Mouse (Mus musculus) B cell, adult 2 months (primary cell): ENCODE measurements around the gene Nlrc3.
"Not testable (repeated sequence)": the region's sequence is repeated elsewhere in the genome, so short reads cannot be mapped to it uniquely, and the experiment has no call there.

ENCODE experiments used
- DNase-seq, 2 experiments: peaks; one replicate each; pipeline ENCODE4 v3.0.0; 2022

Gene Nlrc3

DNA sequence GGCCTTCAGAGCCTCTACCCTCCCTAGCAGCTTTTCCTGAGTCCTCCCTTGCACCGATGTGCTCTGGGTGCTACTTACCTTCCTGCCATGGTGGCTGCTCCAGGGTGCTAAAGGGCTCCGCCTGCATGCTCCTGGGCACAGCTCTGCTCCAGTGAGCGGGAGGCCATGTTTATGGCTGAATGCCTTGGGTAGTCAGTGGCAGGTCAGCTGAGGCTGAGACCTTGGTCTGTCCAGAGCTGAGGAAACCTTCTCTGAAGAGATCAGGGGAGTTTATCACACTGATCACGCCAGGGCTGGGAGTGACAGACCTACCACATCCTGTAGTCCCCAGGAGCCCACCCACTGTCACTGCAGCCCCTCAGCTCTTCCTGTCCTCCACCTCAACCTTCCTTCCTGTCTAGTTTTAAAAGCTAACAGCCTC, at the start of gene Nlrc3:
Gene Nlrc3 (minus strand): TSS at position 382 of the 421 bp plus-strand sequence.
- DNase-seq = peak; percentile 14 to 38

DNA sequence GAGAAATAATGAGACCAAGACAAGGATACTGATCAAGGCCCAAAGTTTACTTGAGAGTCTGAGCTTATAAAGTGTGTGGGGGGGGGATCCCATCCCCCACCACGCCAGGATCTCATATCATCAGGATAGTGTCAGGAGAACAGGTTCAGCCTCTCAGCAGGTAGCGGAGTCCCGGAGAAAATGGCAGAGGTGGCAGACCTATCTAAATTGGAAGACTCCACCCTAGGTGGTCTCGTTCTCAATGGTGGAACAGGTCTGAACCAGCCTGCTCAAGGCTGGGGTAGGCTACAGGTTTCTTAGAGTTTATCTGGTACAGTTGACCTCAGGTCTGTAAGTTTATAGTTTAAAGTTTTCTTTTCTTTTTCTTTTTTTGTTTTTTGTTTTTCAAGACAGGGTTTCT, 46.3 kb upstream of the Nlrc3 start:
- DNase-seq = no peak

DNA sequence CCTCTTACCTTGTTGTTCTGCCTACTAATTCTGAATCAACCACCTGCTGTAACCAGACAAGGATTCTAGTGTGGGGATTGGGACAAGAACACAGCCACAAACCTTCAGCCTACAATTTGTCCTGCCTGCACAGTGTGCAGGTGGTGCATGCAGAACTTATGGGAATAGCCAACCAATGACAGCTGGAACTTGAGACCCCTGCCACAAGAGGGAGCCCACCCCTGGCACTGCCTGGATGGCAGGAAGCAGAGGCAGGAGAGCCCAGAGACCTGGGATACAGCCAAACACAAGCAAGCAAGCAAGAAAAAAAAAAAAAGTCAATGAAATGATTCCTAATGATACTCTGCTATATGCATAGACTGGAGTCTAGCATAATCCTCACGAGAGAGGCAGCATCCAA, 44.8 kb upstream of the Nlrc3 start:
- DNase-seq = no peak

DNA sequence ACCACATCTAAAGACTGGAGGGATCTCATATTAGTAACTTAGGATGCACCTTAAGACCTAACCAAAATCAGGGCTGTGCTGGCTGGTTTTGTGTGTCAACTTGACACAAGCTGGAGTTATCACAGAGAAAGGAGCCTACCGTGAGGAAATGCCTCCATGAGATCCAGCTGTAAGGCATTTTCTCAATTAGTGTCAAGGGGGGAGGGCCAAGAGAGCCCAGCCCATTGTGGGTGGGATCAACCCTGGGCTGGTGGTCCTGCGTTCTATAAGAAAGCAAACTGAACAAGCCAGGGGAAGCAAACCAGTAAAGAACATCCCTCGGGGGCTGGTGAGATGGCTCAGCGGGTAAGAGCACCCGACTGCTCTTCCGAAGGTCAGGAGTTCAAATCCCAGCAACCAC, 41.0 kb upstream of the Nlrc3 start:
- DNase-seq = not testable (repeated sequence)

DNA sequence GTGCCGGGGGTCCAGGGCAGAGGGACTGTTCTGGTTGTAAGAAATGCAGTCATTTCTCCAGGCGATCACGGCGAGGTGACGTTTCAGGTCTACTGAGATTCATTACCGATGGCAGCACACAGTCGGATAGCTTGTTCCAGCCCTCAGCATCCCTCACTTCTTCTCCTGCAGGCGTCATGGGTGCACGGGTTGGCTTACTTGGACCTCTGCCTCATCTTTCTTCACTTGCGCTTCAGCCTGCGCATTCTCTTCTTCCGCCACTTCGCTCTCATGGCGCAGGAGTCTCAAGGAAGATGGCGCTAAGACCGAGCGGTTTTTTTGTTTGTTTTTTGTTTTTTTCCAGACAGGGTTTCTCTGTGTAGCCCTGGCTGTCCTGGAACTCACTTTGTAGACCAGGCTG, 40.4 kb upstream of the Nlrc3 start:
- not testable (repeated sequence) for DNase-seq

DNA sequence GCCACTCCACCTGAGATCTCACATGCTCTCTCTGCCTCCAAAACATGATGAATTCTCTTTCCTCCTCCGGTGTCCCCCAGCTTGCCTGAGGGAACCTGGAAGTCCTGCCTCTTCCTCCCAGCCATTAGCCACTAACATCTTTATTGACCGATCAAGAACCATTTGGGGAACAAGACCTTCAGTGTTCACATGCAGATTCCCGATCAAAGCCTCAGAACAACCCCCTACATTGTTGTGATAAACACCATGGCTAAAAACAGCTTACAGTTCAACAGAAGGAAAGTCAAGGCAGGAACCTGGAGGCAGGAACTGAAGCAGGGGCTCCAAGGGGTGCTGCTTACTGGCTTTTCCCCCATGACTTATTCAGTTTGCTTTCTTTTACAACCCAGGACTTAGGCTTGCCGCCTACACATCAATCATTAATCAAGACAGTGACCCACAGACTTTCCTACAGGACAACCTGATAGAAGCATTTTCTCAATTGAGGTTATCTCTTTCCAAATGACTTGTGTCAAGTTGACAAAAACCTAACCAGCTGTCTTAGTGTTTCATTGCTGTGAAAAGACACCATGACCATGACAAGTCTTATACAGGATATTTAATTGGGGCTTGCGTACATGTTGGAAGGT, 37.7 kb upstream of the Nlrc3 start:
- no peak for DNase-seq

DNA sequence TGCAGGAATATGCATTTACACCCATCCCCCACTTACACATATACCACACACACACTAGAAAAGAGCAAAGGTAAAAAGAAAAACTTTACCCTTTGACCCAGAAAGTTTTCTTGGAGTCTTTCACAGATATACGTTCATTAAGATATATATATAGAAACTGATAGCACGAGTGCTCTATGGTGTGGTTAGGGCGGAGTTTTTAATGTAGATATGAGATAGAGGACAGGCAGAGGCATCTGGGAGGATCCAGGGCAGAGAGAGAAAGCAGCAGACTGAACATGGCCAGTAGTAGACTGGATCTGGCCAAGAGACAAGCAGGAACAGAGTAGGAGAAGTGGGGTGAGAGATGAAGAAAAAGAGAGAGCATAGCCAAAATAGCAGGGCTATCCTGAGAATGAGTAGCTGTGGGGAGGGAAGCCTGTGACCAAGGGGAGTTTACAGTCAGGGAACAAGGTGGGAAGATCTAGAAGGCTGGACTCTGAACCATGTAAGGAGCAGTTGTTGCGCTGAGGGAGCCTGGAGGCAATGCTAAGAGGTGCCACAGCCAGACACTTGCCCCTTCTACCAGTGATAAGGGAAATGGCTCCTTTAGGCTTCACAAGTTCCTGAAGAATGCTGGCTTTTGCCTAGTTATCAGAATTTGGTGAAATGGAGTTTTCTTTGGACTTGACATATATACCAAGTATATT, 36.6 kb upstream of the Nlrc3 start:
- no peak for DNase-seq

DNA sequence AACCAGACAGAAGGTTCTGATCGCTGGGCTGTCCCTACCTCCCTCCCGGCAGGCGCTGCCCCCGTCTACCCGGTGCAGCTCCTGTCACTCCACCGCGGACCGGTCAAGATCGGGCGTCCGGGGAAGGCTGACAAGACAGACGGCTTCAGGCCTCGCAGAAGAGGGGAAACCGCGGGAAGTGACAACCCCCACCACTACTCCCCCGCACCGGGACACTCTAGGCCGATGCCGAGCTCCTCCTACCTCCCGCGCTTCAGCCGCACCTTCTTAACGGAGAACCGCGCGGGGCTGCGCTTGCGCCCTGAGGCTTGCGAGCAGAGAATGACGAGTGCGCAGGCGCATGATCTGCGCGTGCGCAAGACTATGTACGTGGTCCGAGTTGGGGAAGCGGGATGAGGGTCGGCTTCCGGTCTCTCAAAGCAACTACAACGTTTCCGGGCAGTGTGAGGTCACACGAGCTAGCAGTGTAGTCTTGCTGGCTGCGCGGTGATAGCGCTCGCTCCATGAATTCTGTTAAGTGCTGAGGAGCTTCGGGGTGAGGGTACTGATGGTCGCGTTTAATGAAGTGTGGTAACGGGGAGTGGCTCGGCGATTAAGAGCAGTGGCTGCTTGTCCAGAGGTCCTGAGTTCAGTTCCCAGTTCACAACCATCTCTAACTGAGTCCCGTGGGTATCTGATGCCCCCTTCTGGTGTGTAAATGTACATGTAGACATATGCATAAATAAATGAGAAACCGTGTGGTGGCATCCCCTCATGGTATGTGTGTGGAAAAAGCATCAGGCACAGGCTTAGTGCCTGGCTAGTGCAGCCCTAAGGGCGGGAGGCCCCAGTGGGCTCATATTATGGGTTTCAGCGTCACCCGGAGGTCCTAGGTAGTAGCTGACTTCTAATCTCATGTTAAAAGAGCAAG, 27.3 kb upstream of the Nlrc3 start, which contains the start of gene Slx4:
Gene Slx4 (minus strand): TSS at position 282 of the 910 bp plus-strand sequence.
- DNase-seq = peak; percentile 92 to 94

DNA sequence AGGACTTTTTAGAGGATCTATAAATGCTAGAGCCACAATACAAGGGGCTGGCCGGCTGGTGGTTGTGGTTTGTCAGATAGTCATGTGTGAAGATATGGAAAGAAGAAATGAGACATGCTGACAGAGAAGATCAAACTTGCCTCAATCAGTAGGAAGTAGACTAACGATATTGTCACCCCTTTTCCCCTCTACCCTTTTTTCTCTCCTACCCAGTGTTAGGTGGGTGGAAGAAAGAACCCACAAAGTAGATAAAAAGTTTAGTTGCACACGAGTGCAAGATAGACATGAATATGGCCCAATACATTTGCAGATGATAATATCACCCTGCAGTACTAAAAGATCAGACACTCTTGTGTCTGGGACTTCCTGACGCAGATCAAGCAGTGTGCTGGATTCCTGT, 12.0 kb upstream of the Nlrc3 start:
- DNase-seq = no peak

DNA sequence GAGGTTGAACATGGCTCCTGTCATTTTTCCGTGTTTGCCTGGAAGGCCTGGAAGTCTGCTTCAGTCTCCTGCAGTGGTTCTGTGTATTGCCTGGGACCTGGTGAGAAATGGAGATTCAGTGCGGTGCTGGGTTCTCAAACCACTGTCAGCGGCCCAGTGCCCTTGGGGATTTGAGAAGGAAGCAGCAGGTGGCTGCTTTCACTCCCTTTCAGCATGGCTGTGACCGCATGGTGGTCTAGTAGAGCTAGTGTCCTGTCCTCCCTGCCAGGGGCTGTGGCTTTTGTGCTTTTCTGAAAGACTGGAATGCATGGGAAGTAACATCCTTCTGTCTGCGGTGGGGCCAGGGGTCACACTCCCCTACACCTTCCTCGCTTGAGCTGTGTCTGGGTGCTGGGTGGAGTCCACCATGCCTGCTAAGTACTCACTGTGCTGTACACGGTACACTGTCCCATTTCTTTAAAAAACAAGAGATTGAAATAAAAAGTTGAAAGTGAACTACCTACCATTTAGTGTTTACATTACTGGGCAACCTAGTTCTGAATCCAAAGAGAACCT, 6.8 kb upstream of the Nlrc3 start:
- DNase-seq = peak; percentile 63 to 68

DNA sequence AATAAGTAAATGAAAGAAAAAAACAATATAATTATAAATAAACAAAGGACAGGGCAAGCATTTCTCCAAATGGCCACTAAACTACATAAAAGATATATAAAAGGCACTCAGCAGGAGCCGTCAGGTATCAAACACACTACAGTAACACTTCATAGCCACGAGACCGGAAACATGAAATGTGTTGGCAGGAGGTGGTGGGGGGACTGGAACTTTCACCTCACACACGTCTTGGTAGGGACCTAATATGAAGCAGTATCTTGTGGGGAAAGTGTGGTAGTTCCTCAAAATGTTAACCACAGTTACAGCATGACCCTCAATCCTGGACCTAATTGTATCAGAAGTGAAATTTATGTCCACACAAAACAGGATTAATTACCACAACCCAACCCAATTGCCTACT, 5.7 kb upstream of the Nlrc3 start:
- DNase-seq = peak; percentile 55 to 66

DNA sequence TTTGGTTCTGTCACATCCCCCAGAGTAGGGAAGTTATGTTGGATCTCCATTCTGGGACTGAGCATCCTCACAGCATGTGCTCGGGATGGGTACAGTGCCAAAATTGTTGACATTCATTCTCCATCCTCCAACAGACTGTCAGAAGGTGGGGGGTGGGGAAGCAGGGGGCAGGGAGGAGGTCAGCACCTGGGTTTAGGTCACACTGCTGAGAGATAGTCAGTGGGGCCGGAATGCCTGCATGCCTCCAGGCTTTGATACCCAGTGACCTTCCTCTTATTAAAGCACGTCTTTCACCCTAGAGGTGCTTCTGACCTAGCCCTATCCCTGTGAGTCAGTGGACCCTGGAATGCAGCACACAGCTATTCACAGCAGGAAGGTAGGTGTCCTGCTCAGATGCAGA, 280 bp upstream of the Nlrc3 start:
- no peak for DNase-seq

DNA sequence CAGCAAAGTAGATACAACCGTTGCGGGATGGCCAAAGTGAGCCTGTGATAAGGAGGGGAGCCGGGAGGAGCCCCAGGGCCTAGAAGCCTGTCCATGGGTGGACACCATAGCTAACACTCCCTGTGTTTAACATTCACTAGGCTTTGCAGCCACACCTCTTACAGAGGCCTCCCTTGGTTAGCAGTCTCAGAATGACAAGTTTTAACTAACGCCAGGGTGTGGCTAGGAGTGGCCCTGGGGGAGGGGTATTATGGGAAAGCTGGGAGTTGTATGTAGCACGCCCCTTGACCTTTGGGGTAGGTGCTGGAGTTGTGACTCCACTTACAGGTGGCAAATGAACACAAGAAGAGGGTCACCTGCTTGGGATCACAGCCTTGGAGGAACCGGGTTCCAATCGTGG, 774 bp downstream of the Nlrc3 start:
- no peak for DNase-seq

DNA sequence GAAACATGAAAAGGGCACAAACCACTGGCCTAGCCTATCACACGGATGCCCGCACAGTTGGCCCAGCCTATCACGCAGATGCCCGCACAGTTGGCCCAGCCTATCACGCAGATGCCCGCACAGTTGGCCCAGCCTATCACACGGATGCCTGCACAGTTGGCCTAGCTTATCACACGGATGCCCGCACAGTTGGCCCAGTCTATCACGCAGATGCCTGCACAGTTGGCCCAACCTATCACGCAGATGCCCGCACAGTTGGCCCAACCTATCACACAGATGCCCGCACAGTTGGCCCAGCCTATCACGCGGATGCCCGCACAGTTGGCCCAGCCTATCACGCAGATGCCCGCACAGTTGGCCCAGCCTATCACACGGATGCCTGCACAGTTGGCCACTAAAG, 2.0 kb downstream of the Nlrc3 start:
- not testable (repeated sequence) for DNase-seq

DNA sequence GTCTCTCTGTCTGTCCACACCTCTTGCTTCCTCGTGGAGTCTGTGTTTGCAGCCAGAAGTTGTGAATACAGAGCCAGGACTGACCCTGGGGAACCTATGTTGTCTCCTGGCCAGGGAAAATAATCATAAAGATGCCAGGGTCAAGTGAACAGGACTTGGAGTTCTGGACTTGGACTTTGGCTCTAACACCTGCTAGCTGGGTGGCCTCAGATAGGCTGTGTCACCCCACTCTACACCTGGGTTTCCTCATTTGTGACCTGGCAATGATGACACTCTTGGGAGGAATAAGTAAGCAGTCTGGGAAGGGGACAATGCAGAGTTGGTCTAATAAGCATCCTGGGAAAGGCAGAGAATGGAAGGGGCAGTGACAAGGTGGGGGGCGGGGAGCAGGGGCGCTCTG, 10.9 kb downstream of the Nlrc3 start:
- no peak for DNase-seq

DNA sequence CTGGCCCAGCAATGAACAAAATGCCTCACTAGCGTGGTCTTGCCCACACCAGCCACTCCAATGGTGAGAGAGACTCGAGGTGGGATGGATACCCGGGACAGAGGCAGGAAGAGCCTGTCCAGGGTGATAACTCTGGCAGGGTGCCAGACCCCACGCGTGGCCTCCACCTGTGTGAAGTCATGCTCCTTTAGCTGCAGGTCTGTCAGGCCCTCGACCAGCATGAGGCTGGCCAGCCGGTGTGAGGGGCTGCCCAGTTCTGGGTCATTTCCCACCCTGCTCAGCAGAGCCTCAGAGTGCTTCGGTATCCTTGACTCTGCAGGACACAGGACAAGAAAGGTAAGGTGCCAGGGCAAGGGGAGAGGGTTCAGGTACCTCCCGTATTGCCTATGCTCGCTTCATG, 11.4 kb downstream of the Nlrc3 start:
- DNase-seq = no peak

DNA sequence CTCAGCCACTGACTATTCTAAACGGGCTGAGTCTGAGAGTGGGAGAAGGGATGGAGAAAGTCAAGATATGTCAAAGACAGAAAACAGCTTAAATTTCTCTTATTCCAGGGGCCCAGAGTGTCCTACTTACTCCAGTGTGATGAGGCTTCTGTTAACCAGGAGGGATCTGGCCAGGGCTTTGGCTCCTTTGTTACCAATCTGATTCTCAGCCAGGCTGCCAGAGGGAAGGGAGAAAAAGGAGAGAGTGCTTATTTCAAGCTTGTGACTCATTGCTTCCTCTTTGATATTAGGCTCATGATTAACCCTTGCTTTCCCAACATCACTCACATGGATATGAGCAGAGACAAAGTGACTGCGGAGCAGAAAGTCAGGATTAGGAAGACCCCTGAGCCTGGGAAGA, 17.2 kb downstream of the Nlrc3 start:
- DNase-seq = no peak

DNA sequence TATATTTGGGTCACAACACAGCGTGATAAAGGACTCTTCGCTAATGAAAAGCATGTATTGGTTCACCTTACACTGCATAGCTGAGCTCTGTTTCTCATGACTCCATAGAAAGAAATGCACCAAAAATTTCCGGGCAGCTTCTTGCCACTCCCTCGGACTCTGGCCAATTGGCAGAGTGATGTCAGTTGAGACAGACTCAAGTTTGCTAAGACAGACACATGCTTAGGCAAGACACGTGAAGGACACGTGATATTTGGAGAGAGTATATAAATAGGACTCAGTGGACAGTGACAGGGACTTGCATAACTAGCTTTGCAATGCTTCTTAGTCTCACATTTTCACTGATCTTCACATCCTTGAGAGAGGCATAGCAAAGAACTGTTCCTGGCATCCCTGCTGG, 20.1 kb downstream of the Nlrc3 start:
- DNase-seq = no peak

DNA sequence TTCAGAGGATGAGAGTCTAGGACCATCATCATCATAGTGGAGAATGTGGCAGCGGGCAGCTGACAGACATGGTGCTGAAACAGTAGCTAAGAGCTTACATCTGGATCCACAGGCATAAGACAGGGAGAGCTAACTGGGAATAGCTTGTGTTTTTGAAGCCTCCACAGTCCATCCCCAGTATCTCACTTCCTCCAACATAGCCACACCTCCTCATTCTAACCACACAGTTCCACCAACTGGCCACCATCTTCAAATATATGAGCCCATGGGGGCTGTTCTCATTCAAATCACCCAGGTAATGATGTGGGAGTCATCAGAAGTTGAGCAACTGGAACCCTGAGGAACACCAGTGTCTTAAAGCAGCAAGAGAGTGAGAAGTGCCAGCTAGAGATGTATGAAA, 25.3 kb downstream of the Nlrc3 start:
- DNase-seq = no peak

DNA sequence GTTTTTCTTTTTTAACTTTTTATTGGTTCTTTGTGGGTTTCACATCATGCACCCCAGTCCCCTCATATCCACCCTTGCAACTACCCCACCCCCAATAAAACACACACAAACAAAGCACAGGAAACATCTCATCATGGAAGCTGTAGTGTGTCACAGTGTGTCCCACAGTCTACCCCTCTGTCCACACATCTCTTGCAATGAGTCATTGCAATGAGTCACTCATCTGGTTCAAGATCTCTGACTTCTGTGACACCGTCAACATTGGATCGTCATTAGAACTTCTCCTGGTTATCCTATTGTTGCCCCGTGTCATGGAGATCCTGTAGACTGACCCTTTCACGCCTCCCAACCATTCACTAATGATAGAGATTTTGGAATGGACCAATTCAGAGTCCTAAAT, 41.7 kb downstream of the Nlrc3 start:
- no peak for DNase-seq

DNA sequence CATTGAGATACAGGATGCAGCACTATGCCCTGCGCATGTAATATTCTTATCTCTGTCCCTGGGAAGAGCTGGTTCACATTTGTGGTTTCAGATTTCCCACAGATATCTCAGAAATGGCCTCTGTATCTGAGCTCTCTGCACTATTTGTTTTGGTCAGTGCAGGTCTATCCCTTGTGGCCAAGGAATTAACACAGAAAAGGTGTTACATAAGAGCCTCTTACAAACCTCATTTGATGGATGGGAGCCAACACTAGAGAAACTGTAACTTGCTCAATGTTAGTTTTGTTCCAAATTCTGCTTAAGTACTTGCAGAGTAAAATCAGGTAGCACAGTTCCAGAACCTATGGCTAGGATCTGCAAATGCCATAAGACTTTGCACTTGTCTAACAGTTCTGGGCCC, 42.3 kb downstream of the Nlrc3 start:
- no peak for DNase-seq

DNA sequence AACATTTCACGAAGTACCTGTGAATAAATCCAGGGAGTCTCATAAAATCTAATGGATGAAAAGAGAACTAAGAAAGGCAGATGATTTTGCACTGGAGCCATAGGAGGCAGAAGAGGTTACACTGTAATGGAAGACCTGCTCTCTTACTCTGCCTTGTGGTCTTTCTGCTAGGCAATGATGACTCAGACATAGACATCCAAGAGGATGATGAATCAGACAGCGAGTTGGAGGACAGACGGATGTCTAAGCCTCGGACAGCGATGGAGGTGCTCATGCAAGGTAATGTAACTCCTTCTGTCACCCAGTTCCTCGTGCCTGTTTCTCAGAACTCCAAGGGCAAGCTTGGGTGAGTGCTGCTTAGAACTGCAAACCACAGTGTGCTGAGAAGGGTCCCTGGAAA, 42.9 kb downstream of the Nlrc3 start:
- no peak for DNase-seq

DNA sequence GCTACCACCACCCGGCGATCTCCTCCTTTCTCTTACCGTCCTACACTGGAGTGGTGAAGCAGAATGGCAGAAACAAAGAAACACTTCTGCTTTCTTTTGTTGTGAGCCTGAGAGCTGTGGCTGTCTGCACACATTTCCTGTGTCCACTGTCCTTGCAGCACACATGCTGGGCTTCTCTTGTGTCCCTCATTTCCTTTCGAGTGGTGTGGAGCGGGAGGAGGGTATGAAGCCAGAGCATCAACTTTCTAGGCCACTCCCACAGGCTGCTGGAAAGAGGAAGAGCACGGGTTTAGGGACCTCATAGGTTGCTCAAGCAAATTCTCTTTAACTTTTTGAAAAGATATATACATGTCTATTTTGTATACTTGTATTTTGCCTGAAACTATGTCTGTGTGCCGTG, 47.3 kb downstream of the Nlrc3 start:
- DNase-seq = no peak
